Mouse (Mus musculus) left cerebral cortex, adult 8-10 months (tissue): ENCODE results near the gene Mat2a. TPM values are rescaled to one million over a fixed set of nuclear protein-coding genes. Genes with fewer than 3 reads are reported as not detected.

ENCODE experiments used
- DNase-seq, 2 experiments: peaks; one replicate each; pipeline ENCODE4 v3.0.0; 2022; ENCODE audit warnings: low spot score in 2 of 2
- total RNA-seq, 4 experiments: library from RNA; stranded (reverse); gene quantifications; 2 replicates each; pipeline ENCODE4 v1.2.4; 2022

Mat2a gene
- total RNA-seq, 4 experiments from 2014 or later: 148 to 178 (median 163) TPM

DNA sequence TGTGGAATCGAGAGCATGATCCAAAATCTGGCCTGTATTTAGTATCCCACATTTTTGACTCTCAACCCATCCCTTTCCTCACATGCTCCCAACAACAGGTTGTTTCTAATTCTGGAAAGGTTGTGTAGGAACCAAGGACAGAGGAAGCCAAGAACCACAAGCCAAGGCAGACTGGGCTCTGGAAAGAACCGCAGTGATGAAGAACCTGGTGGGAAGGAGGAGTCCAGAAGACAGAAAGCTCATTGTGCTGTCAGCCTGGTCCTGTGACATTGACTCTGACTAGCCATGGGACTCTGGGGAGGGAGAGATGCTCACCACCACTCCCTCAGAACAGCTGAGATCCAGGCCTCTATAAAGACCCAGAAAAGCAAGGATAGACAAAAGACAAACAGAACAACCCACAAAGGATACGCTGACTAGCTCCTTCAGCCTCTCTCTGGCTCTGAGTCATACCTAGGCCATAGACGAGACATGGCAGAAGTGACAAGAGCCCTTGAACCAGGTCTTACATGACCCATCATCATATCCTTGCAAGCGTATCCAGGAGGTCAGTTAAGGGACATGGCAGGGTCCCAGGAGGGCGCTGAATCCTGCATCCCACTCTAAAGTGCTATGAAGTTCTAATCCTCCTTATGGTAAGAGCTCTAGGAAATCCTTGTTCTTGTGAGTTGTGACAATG, 56.1 kb downstream of the Mat2a start:
- DNase-seq: no peak

Other genes with a start within 250 kb of the Mat2a start
- gene Atoh8, start 204.0 kb downstream of the Mat2a start, total RNA-seq: 1 to 10 TPM; 1.3 to 2.1 (median 1.9) TPM
- gene Sftpb, start 134.9 kb downstream of the Mat2a start, total RNA-seq: not detected
- 10 to 100 TPM; 29.6 to 33.2 (median 32.1) TPM for gene Usp39, start 94.4 kb downstream of the Mat2a start, total RNA-seq
- 10 to 100 TPM; 14.7 to 19.1 (median 17.6) TPM for gene 0610030E20Rik, start 92.2 kb downstream of the Mat2a start, total RNA-seq
- 10 to 100 TPM in 2 of 4 experiments, 1 to 10 TPM in 2; 8.9 to 12.8 (median 10.7) TPM for gene Tmem150a, start 84.1 kb downstream of the Mat2a start, total RNA-seq
- 10 to 100 TPM; 76.4 to 85.1 (median 81.5) TPM for gene Rnf181, start 72.6 kb downstream of the Mat2a start, total RNA-seq
- 1 to 10 TPM; 4.4 to 8.6 (median 6.9) TPM for gene Vamp5, start 59.1 kb downstream of the Mat2a start, total RNA-seq
- gene Vamp8, start 48.9 kb downstream of the Mat2a start, total RNA-seq: 10 to 100 TPM; 16.5 to 23.2 (median 18.5) TPM
- gene Ggcx, start 25.2 kb downstream of the Mat2a start, total RNA-seq: 10 to 100 TPM; 20.3 to 24.7 (median 23.5) TPM
- 1 to 10 TPM in 2 of 4 experiments, under 1 TPM in 2; 0.59 to 1.7 (median 1.2) TPM for gene Sh2d6, start 82.1 kb upstream of the Mat2a start, total RNA-seq
- gene Capg, start 104.8 kb upstream of the Mat2a start, total RNA-seq: 10 to 100 TPM in 2 of 4 experiments, 1 to 10 TPM in 2; 2.9 to 16.9 (median 10.0) TPM
- 10 to 100 TPM; 21.1 to 26.4 (median 24.0) TPM for gene Elmod3, start 158.9 kb upstream of the Mat2a start, total RNA-seq
- gene Retsat, start 158.9 kb upstream of the Mat2a start, total RNA-seq: 10 to 100 TPM; 66.8 to 72.4 (median 68.4) TPM
- 100 to 1,000 TPM in 2 of 4 experiments, 10 to 100 TPM in 2; 93.0 to 104 (median 99.0) TPM for gene Tgoln1, start 177.4 kb upstream of the Mat2a start, total RNA-seq